Mouse (Mus musculus) cerebellum, adult 11-12 months (tissue): ENCODE measurements around the gene Map6d1.

Source experiments
- DNase-seq: peaks from one replicate; pipeline ENCODE4 v3.0.0; 2022

Gene Map6d1

DNA sequence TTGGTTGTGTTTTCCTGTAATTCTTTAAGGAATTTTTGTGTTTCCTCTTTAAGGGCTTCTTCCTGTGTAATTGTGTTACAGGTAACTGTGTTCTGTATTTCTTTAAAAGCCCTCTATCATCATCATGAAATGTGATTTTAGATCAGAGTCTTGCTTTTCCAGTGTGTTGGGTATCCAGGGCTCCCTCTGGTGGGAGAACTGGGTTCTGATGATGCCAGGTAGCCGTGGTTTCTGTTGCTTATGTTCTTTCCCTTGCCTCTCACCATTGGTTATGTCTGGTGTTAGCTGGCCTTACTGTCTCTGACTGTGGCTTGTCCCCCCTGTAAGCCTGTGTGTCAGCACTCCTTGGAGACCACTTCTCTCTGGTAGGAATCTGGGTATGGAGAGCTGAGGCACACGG is 55.8 kb downstream of the Map6d1 start:
- no peak for DNase-seq
